Mouse (Mus musculus) stomach, postnatal 0 days (tissue): ENCODE data around the gene Foxred2. TPM values are rescaled to one million over a fixed set of nuclear protein-coding genes. Genes with fewer than 3 reads are reported as not detected.
A peak's percentile ranks its signal among the peaks of the same experiment; 100 is the strongest.

Source experiments
- ATAC-seq: fragments of 200-750 bp; cut with Nextera tagmentation; 2 replicates; pipeline ENCODE4 v1.8.0; 2017; ENCODE audit not compliant: low FRiP score, low TSS enrichment
- DNase-seq: peaks from one replicate; pipeline ENCODE4 v3.0.0-alpha.2; 2016; ENCODE audit warnings: low spot score
- H3K27ac ChIP-seq: fragments of 300-500 bp; sonication (generic); replicated peaks from 2 replicates; pipeline ENCODE4 v1.5.1; 2014; ENCODE audit warnings: mild to moderate bottlenecking, control low read depth
- H3K27me3 ChIP-seq: fragments of 300-500 bp; sonication (generic); 2 replicates; pipeline ENCODE4 v1.6.1; 2014; ENCODE audit warnings: low read length; ENCODE audit not compliant: control insufficient read depth, insufficient read depth
- H3K36me3 ChIP-seq: fragments of 300-500 bp; sonication (generic); 2 replicates; pipeline ENCODE4 v1.6.1; 2014; ENCODE audit warnings: low read length, mixed read lengths; ENCODE audit not compliant: control insufficient read depth, insufficient read depth
- H3K4me1 ChIP-seq: fragments of 300-500 bp; sonication (generic); replicated peaks from 2 replicates; pipeline ENCODE4 v1.6.1; 2014; ENCODE audit warnings: antibody characterized with exemption; ENCODE audit not compliant: control insufficient read depth, insufficient read depth
- H3K4me2 ChIP-seq: fragments of 300-500 bp; sonication (generic); replicated peaks from 2 replicates; pipeline ENCODE4 v1.6.1; 2014; ENCODE audit warnings: low read depth, mild to moderate bottlenecking, control low read depth, moderate library complexity
- H3K4me3 ChIP-seq: fragments of 300-500 bp; sonication (generic); 2 replicates; pipeline ENCODE4 v1.5.1; 2014; ENCODE audit warnings: low read depth, low read length, control low read depth
- H3K9ac ChIP-seq: fragments of 300-500 bp; sonication (generic); 2 replicates; pipeline ENCODE4 v1.6.1; 2014; ENCODE audit warnings: mild to moderate bottlenecking, low read length, control low read depth, mixed read lengths
- H3K9me3 ChIP-seq: fragments of 300-500 bp; sonication (generic); 2 replicates; pipeline ENCODE4 v1.6.1; 2016; ENCODE audit warnings: low read length; ENCODE audit not compliant: control insufficient read depth
- CTCF ChIP-seq: IDR thresholded peaks from 2 replicates; pipeline ENCODE4 v1.5.1; 2016; ENCODE audit warnings: antibody characterized with exemption, low read depth, mild to moderate bottlenecking, moderate library complexity
- EP300 ChIP-seq: optimal IDR thresholded peaks from 2 replicates; pipeline ENCODE3; 2016; ENCODE audit warnings: antibody characterized with exemption
- WGBS: fragments of 180-500 bp; shearing (Covaris S2); extraction: QIAGEN DNeasy Blood & Tissue Kit; methylation state at CpG from one replicate; pipeline ENCODE4 v1.1.7; 2014; 5-methylcytosine and 5-hydroxymethylcytosine counted together
- polyA plus RNA-seq: library from polyadenylated mRNA; unstranded; fragments of >200 nt; fragmentation: Nextera tagmentation; extraction: Ambion mirVana; gene quantifications from 2 replicates; pipeline ENCODE4 v1.2.1, GENCODE M21; 2015

Gene Foxred2
- polyA plus RNA-seq, 1 experiment from 2014 or later, result 0.62 TPM

DNA sequence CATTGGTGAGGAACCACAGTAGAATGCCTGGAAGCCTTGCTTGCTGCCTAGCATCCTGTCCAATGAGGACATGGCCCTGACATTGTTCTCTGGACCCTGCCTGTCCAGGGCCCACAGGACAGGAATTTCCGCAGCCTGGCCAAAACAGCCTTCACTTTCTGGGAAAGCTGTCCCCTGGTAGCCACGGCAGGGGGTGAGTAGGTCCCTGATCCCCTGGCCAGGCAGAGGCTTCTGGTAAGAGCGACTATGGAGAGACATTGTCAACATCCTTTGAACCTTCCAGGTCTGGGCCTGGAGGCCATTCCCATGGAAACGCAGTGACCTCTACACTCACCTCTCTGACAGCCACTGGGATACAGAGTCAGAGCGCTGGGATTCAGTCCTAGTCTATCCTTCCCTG is 44.5 kb downstream of the Foxred2 start:
- H3K9ac ChIP-seq, result no peak overlapping the region
- peaks cover 4% of the 10 kb centered on the region; the same call in 1 of the 2 replicates for H3K4me1 ChIP-seq
- H3K27me3 ChIP-seq, result no peaks in the 10 kb centered on the region
- TF ChIP-seq EP300 (no peak), CTCF (no peak)
- peaks cover 17% of the 10 kb centered on the region; the same call in 1 of the 2 replicates for H3K36me3 ChIP-seq
- H3K27ac ChIP-seq, result 0 out of 2 replicates have a peak overlapping the region, but pooled peaks have one; percentile 56
- 60% methylated on average over 5 of the region's 5 CpGs for WGBS
- no peaks in the 10 kb centered on the region for H3K9me3 ChIP-seq
- H3K4me2 ChIP-seq, result no peak overlapping the region
- ATAC-seq (no peak), DNase-seq (no peak)
- no peak overlapping the region for H3K4me3 ChIP-seq

DNA sequence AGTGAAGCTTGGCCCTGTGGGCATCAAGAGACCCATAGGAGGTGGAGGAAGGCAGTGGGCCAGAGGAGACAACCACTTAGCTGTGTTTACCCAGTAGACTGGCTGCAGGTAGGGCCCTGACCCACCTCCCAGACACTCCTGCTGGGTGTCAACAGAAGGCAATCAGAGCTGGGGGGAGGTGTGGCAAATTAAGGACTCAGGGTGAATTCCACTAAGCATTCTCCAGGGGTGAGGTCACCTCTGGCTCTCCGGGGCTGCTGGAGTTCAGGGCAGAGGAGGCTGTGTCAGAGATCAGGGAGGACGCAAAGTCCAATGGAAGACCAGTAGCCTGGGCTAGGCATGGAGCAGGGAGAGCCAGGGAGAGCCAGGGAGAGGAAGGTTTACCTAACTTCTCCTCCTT is 45.5 kb downstream of the Foxred2 start:
- H3K27ac ChIP-seq, result peak overlapping the region; percentile 24; the same call in 1 of the 2 replicates
- H3K4me3 ChIP-seq, result no peak overlapping the region
- H3K9me3 ChIP-seq, result no peaks in the 10 kb centered on the region
- H3K9ac ChIP-seq, result no peak overlapping the region
- H3K4me2 ChIP-seq, result no peak overlapping the region
- peak; percentile 72 for ATAC-seq
- 19% methylated on average over 2 of the region's 2 CpGs for WGBS
- peaks cover 10% of the 10 kb centered on the region; the same call in 1 of the 2 replicates for H3K4me1 ChIP-seq
- H3K27me3 ChIP-seq, result no peaks in the 10 kb centered on the region
- peak; percentile 78 for DNase-seq
- peaks cover 15% of the 10 kb centered on the region; the same call in 1 of the 2 replicates for H3K36me3 ChIP-seq
- no peak for TF ChIP-seq EP300
- no peak for TF ChIP-seq CTCF

- peak; percentile 63 for DNase-seq
- Histone ChIP-seq H3K27ac (peak overlapping the region; percentile 70), H3K36me3 (no peaks in the 10 kb centered on the region), H3K4me2 (no peak overlapping the region), H3K4me1 (peaks cover 21% of the 10 kb centered on the region), H3K27me3 (no peaks in the 10 kb centered on the region), H3K4me3 (no peak overlapping the region), H3K9ac (no peak overlapping the region), H3K9me3 (no peaks in the 10 kb centered on the region)
- TF ChIP-seq CTCF (no peak), EP300 (no peak)
- WGBS, result 43% methylated on average over 9 of the region's 9 CpGs
- no peak for ATAC-seq
These were observed 48.6 kb downstream of the Foxred2 start for GRCm38 (mm10) chr15:77907646-77908518.

GRCm38 (mm10) chr15:77906545-77906944 is 50.0 kb downstream of the Foxred2 start:
- Histone ChIP-seq H3K4me2 (no peak overlapping the region), H3K9me3 (no peaks in the 10 kb centered on the region), H3K4me3 (no peak overlapping the region), H3K9ac (peak overlapping the region; percentile 1; the same call in 1 of the 2 replicates), H3K4me1 (peaks cover 21% of the 10 kb centered on the region), H3K27me3 (no peaks in the 10 kb centered on the region), H3K36me3 (no peaks in the 10 kb centered on the region), H3K27ac (peak overlapping the region; percentile 31)
- WGBS, result 57% methylated on average over 10 of the region's 10 CpGs
- ATAC-seq (no peak), DNase-seq (no peak)
- TF ChIP-seq CTCF (no peak), EP300 (no peak)

DNA sequence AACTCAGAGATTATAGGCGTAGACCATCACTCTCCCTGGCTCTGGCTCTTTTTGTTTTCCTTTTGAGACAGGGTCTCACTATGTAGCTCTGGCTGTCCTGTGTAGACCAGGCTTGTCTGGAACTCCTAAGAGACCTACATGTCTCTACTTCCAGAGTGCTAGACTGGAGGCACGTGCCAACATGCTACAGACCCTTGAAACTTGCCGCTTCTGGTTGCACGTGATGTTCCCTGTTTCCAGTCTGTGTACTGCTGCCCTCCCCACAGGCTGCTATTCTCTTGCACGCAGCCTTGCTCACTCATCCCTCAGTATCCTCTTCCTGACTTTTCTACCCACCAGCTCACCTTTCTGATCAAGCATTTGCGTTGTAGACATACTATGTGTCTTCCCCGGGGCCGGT is 50.4 kb downstream of the Foxred2 start:
- DNase-seq (no peak), ATAC-seq (no peak)
- peaks cover 21% of the 10 kb centered on the region for H3K4me1 ChIP-seq
- H3K9me3 ChIP-seq, result no peaks in the 10 kb centered on the region
- no peaks in the 10 kb centered on the region for H3K36me3 ChIP-seq
- H3K4me2 ChIP-seq, result no peak overlapping the region
- H3K27me3 ChIP-seq, result no peaks in the 10 kb centered on the region
- 62% methylated on average over 8 of the region's 8 CpGs for WGBS
- H3K4me3 ChIP-seq, result no peak overlapping the region
- H3K27ac ChIP-seq, result peak overlapping the region; percentile 88
- H3K9ac ChIP-seq, result 0 out of 2 replicates have a peak overlapping the region, but pooled peaks have one; percentile 1
- TF ChIP-seq CTCF, result no peak
- no peak for TF ChIP-seq EP300
